Mouse (Mus musculus) bone marrow macrophage, adult 2 months (primary cell): ENCODE data around the gene Slc26a8. TPM values are rescaled to one million over a fixed set of nuclear protein-coding genes. Genes with fewer than 3 reads are reported as not detected.
A peak's percentile ranks its signal among the peaks of the same experiment; 100 is the strongest.
"Not testable (repeated sequence)": the region's sequence is repeated elsewhere in the genome, so short reads cannot be mapped to it uniquely, and the experiment has no call there.

Source experiments
- H3K27ac ChIP-seq: 2 replicates; pipeline ENCODE4 v1.5.1; 2012; ENCODE audit warnings: low read depth, low read length; ENCODE audit not compliant: insufficient read depth
- H3K4me1 ChIP-seq: 2 replicates; pipeline ENCODE4 v1.6.1; 2012; ENCODE audit warnings: low read length; ENCODE audit not compliant: control insufficient read depth, insufficient read depth
- H3K4me3 ChIP-seq: 2 replicates; pipeline ENCODE4 v1.5.1; 2012; ENCODE audit warnings: mild to moderate bottlenecking, low read length, moderate library complexity; ENCODE audit not compliant: insufficient read depth
- CTCF ChIP-seq: IDR thresholded peaks from 2 replicates; pipeline ENCODE4 v1.5.1; 2012; ENCODE audit warnings: low read depth, mild to moderate bottlenecking, low read length, moderate library complexity
- POLR2A ChIP-seq: IDR thresholded peaks from 2 replicates; pipeline ENCODE4 v1.6.1; 2012; ENCODE audit warnings: mild to moderate bottlenecking, low read depth, low read length, borderline replicate concordance
- polyA plus RNA-seq: library from polyadenylated mRNA; stranded (reverse); fragments of >200 nt; gene quantifications from 2 replicates; pipeline ENCODE4 v1.2.4, GENCODE M21; 2012; ENCODE audit not compliant: missing spikeins, insufficient read depth, insufficient read length

The Slc26a8 gene
- 0.95 TPM in 1 of 2 replicates, not detected in the other for polyA plus RNA-seq

GRCm38 (mm10) chr17:28689586-28690283 lies at the start of gene Slc26a8:
Gene Slc26a8, minus strand, starts transcription at chr17:28690233.
- Histone ChIP-seq H3K27ac (peak within 1 kb of the TSS; percentile 61), H3K4me3 (peak within 1 kb of the TSS; percentile 75), H3K4me1 (peaks cover 8% of the 10 kb centered on the region)
- TF ChIP-seq CTCF, result no peak

DNA sequence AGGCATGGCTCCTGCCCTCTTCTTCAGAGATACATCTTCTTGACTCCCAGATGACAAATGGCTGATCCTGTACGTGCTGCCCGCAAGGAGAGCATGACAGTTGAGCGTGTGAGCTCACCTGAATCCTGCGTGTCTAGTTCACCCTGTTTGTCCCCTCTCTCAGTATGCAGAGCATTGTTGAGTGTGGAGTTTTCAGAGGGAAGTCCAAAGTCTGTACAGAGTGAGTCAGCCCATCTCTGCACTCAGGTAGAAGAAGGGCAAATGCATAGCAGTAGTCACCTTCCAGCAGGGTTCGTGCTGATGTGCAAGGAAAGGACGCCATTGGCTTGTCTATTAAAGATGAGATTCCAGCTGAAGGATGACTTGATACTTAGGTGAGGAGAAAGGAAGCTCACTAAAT lies 49.2 kb upstream of the Slc26a8 start:
- peaks cover 47% of the 10 kb centered on the region for H3K4me1 ChIP-seq
- H3K4me3 ChIP-seq, result no peak overlapping the region
- TF ChIP-seq POLR2A, result no peak
- TF ChIP-seq CTCF, result no peak

DNA sequence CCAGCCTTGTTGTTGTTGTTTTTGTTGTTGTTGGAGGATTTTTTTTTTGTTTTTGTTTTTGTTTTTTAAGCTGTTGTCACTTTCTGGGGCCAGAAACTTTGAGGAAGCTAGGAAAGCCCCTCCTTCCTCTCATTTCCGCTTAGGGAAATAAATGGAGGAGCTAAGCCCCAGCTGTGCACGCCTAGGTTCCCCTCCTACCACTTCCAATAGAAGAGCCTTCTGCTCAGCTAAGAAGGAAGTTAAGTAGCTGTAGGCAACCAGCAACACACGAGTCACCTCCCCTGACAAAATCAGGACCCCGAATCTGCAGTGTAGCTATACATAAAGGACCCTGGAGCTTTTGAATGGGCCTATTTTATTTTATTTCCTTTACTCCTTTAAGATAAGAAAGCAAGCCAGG lies 47.9 kb upstream of the Slc26a8 start:
- Histone ChIP-seq H3K4me1 (peaks cover 50% of the 10 kb centered on the region), H3K27ac (peak overlapping the region; percentile 88), H3K4me3 (no peak overlapping the region)
- TF ChIP-seq CTCF (no peak), POLR2A (no peak)

More for the DNA sequence above, 49.2 kb upstream of the Slc26a8 start:
- no peak overlapping the region for H3K27ac ChIP-seq

GRCm38 (mm10) chr17:28736486-28736885 lies 46.5 kb upstream of the Slc26a8 start:
- peak overlapping the region; percentile 88 for H3K27ac ChIP-seq
- TF ChIP-seq CTCF, result no peak
- TF ChIP-seq POLR2A, result no peak

DNA sequence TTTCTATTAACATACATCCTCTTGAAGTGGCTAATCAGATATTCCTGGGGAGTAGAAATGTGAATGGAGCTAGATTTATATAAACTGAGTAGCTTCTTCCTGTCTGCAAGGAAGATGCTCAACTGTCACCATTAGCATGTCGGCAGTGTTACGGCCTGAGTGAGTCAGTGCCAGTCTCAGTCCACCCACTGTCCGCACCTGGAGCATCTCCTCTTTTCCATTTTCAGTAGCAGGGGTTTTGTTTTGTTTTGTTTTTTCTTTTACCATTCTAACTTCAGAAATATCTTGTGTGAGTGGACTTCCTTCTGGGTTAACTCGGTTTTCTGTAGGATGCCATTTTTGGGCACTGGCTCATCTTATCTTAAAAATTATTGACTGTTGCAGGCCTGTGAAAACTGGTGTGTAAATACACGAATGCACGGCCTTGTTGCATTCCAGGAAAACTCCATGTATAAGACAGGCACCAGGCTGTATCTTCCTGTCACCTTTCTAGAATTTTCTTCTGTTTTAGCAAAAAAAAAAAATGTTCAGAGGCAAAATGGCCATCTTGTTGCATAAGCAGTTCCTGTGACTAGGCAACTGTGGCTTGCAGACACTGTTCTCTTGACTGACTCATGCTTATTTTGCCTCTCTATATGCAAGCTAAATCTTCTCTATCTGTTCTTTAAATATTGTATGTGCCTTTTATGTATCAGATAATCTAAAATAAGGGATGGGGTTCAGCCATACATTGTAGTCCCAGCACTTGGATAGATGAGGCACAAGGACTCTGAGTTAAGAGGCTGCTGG lies 45.5 kb upstream of the Slc26a8 start:
- Histone ChIP-seq H3K4me1 (peaks cover 50% of the 10 kb centered on the region), H3K4me3 (no peak overlapping the region), H3K27ac (peak overlapping the region; percentile 88)
- TF ChIP-seq POLR2A (no peak), CTCF (no peak)

More at GRCm38 (mm10) chr17:28736486-28736885, 46.5 kb upstream of the Slc26a8 start:
- Histone ChIP-seq H3K4me3 (no peak overlapping the region), H3K4me1 (peaks cover 50% of the 10 kb centered on the region)

DNA sequence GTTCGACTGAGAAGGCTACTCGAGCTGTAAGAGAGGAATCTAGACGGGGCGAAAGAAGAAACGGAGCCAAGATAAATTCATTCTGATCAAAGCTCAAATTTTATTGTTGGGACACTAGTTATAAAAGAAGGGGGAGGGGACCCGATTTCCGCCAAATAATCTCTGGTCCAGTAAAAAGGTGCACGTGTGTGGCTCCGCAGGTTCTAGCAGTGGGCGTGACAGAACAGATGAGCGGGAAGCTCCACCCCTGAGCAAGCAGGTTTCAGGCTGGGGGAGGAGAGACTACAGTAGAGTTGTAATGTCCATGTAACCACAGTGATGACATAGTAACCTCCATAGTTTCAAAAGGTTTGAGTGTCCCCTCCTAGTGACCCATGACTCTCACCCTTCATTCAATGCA lies 37.5 kb upstream of the Slc26a8 start:
- H3K4me3 ChIP-seq, H3K27ac ChIP-seq, H3K4me1 ChIP-seq: not testable (repeated sequence)

DNA sequence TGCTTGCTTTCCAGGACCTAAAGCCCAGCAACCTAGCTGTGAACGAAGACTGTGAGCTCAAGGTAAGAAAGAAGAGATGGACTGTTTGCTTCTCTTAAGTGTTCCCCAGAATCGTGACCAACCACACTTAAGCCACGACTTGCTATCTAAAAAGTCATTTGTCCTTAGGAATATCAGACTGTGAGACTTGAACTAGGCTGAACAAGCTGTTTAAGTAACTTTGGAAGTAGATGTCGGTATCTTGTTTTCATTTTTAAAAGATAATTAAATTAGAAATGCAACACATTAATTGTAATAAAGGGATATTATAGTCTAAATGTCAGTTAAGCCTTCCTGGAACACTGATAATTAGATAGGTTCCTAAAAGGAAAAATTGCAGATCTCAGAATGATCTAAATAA lies 35.8 kb upstream of the Slc26a8 start, which contains the start of gene AC170998.1:
Gene AC170998.1 (plus strand): TSS at position 301 of the 400 bp plus-strand sequence.
- Histone ChIP-seq H3K4me1 (peaks cover 19% of the 10 kb centered on the region), H3K4me3 (no peak within 1 kb of the TSS), H3K27ac (no peak within 1 kb of the TSS)
- TF ChIP-seq POLR2A (no peak), CTCF (no peak)

DNA sequence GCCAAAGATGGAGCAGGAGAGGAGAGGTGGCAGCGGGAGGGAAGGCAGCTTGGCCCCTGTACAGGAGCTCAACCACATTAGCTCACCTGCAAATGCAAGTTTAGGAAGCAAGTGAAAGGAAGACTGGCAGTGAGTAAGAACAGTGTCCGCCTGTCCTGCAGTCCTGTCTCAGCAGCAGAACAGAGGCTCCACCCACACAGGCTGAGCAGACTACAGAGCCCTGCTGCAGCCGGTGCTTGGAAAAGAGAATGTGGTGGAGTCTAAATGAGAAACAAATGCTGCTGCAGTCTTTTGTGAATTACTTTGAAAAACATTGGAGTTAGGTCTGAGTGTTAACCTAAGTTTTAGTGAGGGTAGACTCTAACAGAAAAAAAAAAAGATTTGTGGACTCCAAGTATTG lies 27.5 kb upstream of the Slc26a8 start:
- no peak overlapping the region for H3K4me3 ChIP-seq
- TF ChIP-seq CTCF (no peak), POLR2A (no peak)
- peaks cover 61% of the 10 kb centered on the region for H3K4me1 ChIP-seq
- no peak overlapping the region for H3K27ac ChIP-seq

GRCm38 (mm10) chr17:28715832-28716548 lies 26.0 kb upstream of the Slc26a8 start:
- Histone ChIP-seq H3K27ac (peak overlapping the region; percentile 58), H3K4me3 (no peak overlapping the region), H3K4me1 (peaks cover 61% of the 10 kb centered on the region)
- TF ChIP-seq POLR2A (no peak), CTCF (no peak)

GRCm38 (mm10) chr17:28714006-28714405 lies 24.0 kb upstream of the Slc26a8 start:
- H3K27ac ChIP-seq, result no peak overlapping the region
- H3K4me3 ChIP-seq, result no peak overlapping the region
- TF ChIP-seq CTCF, result no peak
- no peak for TF ChIP-seq POLR2A
- H3K4me1 ChIP-seq, result peaks cover 59% of the 10 kb centered on the region
